Mouse (Mus musculus): ENCODE measurements around the gene Gm14226.
"Not testable (repeated sequence)": the region's sequence is repeated elsewhere in the genome, so short reads cannot be mapped to it uniquely, and the experiment has no call there.

Gene Gm14226

GRCm38 (mm10) chr2:155047452-155048178 is 29.5 kb downstream of the Gm14226 start:
- no peak for DNase-seq (ENCODE audit: low read depth, low spot score)

- no peak for DNase-seq (ENCODE audit: low read depth, low spot score)
These were observed 32.0 kb downstream of the Gm14226 start for GRCm38 (mm10) chr2:155050108-155050503.

- DNase-seq (ENCODE audit: low read depth, low spot score) = peak; percentile 94
These were observed 32.6 kb downstream of the Gm14226 start for GRCm38 (mm10) chr2:155050504-155051236.

- DNase-seq (ENCODE audit: low read depth, low spot score) = no peak
These were observed 33.7 kb downstream of the Gm14226 start for GRCm38 (mm10) chr2:155051622-155052351.

- no peak for DNase-seq (ENCODE audit: low read depth, low spot score)
These were observed 34.6 kb downstream of the Gm14226 start for GRCm38 (mm10) chr2:155052681-155053080.

- DNase-seq (ENCODE audit: low read depth, low spot score) = not testable (repeated sequence)
These were observed 35.4 kb downstream of the Gm14226 start for GRCm38 (mm10) chr2:155053512-155053911.

- no peak for DNase-seq (ENCODE audit: low read depth, low spot score)
These were observed 36.6 kb downstream of the Gm14226 start for GRCm38 (mm10) chr2:155054672-155055071.

- DNase-seq (ENCODE audit: low read depth, low spot score) = no peak
These were observed 38.1 kb downstream of the Gm14226 start for GRCm38 (mm10) chr2:155056076-155056578.

- DNase-seq (ENCODE audit: low read depth, low spot score) = no peak
These were observed 39.3 kb downstream of the Gm14226 start for GRCm38 (mm10) chr2:155057361-155057760.

GRCm38 (mm10) chr2:155071027-155071426 is 53.0 kb downstream of the Gm14226 start:
- no peak for DNase-seq (ENCODE audit: low read depth, low spot score)

- no peak for DNase-seq (ENCODE audit: low read depth, low spot score)
These were observed 54.5 kb downstream of the Gm14226 start for GRCm38 (mm10) chr2:155072353-155073145.

GRCm38 (mm10) chr2:155073347-155073746 is 55.3 kb downstream of the Gm14226 start:
- no peak for DNase-seq (ENCODE audit: low read depth, low spot score)

GRCm38 (mm10) chr2:155073978-155074765 is 56.1 kb downstream of the Gm14226 start, which contains the start of gene Ahcy:
Gene Ahcy (minus strand): TSS chr2:155074497.
- DNase-seq (ENCODE audit: low read depth, low spot score) = peak; percentile 82

- DNase-seq (ENCODE audit: low read depth, low spot score) = no peak
These were observed 56.8 kb downstream of the Gm14226 start for GRCm38 (mm10) chr2:155074766-155075330.

GRCm38 (mm10) chr2:155075649-155076048 is 57.6 kb downstream of the Gm14226 start:
- DNase-seq (ENCODE audit: low read depth, low spot score) = no peak

Data from embryo, embryonic 11.5 days (tissue).